7 mouse cellular contexts compared by ENCODE assay signal in genomic region chr14:118088437-118089207, GRCm38 (mm10). TPM values are rescaled to one million over a fixed set of nuclear protein-coding genes. Genes with fewer than 3 reads are reported as not detected.
DNase-seq lines count a peak whose midpoint lies in the region; ATAC-seq and TF ChIP-seq lines count a peak whose summit lies in the region.

No protein-coding gene starts in this region.

- peak overlapping the region; percentile 70 for H3K9ac ChIP-seq in embryonic facial prominence, embryonic 14.5 days (ENCODE audit: low read depth, low read length)
- peak overlapping the region; percentile 75 for H3K9ac ChIP-seq in hindbrain, embryonic 13.5 days
- peak overlapping the region; percentile 79 for H3K9ac ChIP-seq in stomach, embryonic 16.5 days (ENCODE audit: low read length)

- H3K4me2 ChIP-seq in embryonic facial prominence, embryonic 14.5 days (ENCODE audit: low read depth, low read length), result peak overlapping the region; percentile 78
- H3K4me2 ChIP-seq in hindbrain, embryonic 13.5 days, result peak overlapping the region; percentile 67
- peak overlapping the region; percentile 52 for H3K4me2 ChIP-seq in stomach, embryonic 16.5 days (ENCODE audit: low read depth, low read length)

- 0 out of 2 replicates have a peak, but pooled peaks cover 2% of the 10 kb centered on the region for H3K4me1 ChIP-seq in thymus, adult 2 months (replicated peaks; ENCODE audit: control insufficient read depth, insufficient read depth, low read length)
- peaks cover 5% of the 10 kb centered on the region; the same call in 1 of the 2 replicates for H3K4me1 ChIP-seq in embryonic facial prominence, embryonic 14.5 days (ENCODE audit: control insufficient read depth, insufficient read depth, low read length)
- peaks cover 23% of the 10 kb centered on the region for H3K4me1 ChIP-seq in hindbrain, embryonic 13.5 days (replicated peaks)
- peaks cover 2% of the 10 kb centered on the region; the same call in 1 of the 2 replicates for H3K4me1 ChIP-seq in stomach, embryonic 16.5 days (ENCODE audit: control insufficient read depth, insufficient read depth, low read length)

- H3K36me3 ChIP-seq in thymus, adult 2 months (ENCODE audit: control insufficient read depth, insufficient read depth, low read length), result no peaks in the 10 kb centered on the region
- no peaks in the 10 kb centered on the region for H3K36me3 ChIP-seq in embryonic facial prominence, embryonic 14.5 days (ENCODE audit: control insufficient read depth, insufficient read depth, low read length)
- no peaks in the 10 kb centered on the region for H3K36me3 ChIP-seq in hindbrain, embryonic 13.5 days
- no peaks in the 10 kb centered on the region for H3K36me3 ChIP-seq in stomach, embryonic 16.5 days (ENCODE audit: control insufficient read depth, insufficient read depth, low read length)

- ATAC-seq in embryonic facial prominence, embryonic 14.5 days (ENCODE audit: low read depth), result peak; percentile 49
- peak; percentile 55 for ATAC-seq in hindbrain, embryonic 13.5 days (ENCODE audit: low FRiP score)
- ATAC-seq in stomach, embryonic 16.5 days (ENCODE audit: insufficient read depth, low FRiP score), result peak; percentile 73; the same call in 1 of the 2 replicates

- DNase-seq in thymus, adult 2 months, result no peak
- no peak for DNase-seq in thymus, postnatal 36 days
- peak; percentile 56 for DNase-seq in embryonic facial prominence, embryonic 14.5 days (ENCODE audit: low spot score)
- DNase-seq in lung, postnatal 10 days, result peak; percentile 49
- no peak for DNase-seq in spleen, adult 18-20 months

- no peaks in the 10 kb centered on the region for H3K27me3 ChIP-seq in thymus, adult 2 months (ENCODE audit: control insufficient read depth, insufficient read depth, low read length)
- no peaks in the 10 kb centered on the region for H3K27me3 ChIP-seq in embryonic facial prominence, embryonic 14.5 days (replicated peaks; ENCODE audit: control insufficient read depth, insufficient read depth, low read length)
- no peaks in the 10 kb centered on the region for H3K27me3 ChIP-seq in hindbrain, embryonic 13.5 days
- no peaks in the 10 kb centered on the region for H3K27me3 ChIP-seq in stomach, embryonic 16.5 days (ENCODE audit: control insufficient read depth, insufficient read depth, low read length)

- TF ChIP-seq POLR2A in thymus, adult 2 months (IDR thresholded peaks at IDR 0.05; ENCODE audit: control insufficient read depth, extremely low read depth, insufficient read depth, low read length, poor library complexity), result no peak

- H3K27ac ChIP-seq in thymus, adult 2 months (ENCODE audit: control insufficient read depth, insufficient read depth, low read length), result no peak overlapping the region
- H3K27ac ChIP-seq in embryonic facial prominence, embryonic 14.5 days (replicated peaks; ENCODE audit: low read depth, low read length), result peak overlapping the region; percentile 74
- peak overlapping the region; percentile 77 for H3K27ac ChIP-seq in hindbrain, embryonic 13.5 days
- peak overlapping the region; percentile 90 for H3K27ac ChIP-seq in stomach, embryonic 16.5 days (ENCODE audit: low read length)

- 8% methylated on average over 22 of the region's 22 CpGs for WGBS in thymus, adult 2 months
- WGBS in embryonic facial prominence, embryonic 14.5 days, result 8% methylated on average over 22 of the region's 22 CpGs
- WGBS in hindbrain, embryonic 13.5 days, result 6% methylated on average over 22 of the region's 22 CpGs
- WGBS in stomach, embryonic 16.5 days, result 9% methylated on average over 22 of the region's 22 CpGs

- no peaks in the 10 kb centered on the region for H3K9me3 ChIP-seq in embryonic facial prominence, embryonic 14.5 days (ENCODE audit: control insufficient read depth, low read length)
- H3K9me3 ChIP-seq in hindbrain, embryonic 13.5 days, result no peaks in the 10 kb centered on the region
- H3K9me3 ChIP-seq in stomach, embryonic 16.5 days (replicated peaks; ENCODE audit: control insufficient read depth, low read length), result no peaks in the 10 kb centered on the region

- TF ChIP-seq CTCF in thymus, adult 2 months (IDR thresholded peaks at IDR 0.05; ENCODE audit: borderline replicate concordance, control insufficient read depth, extremely low read depth, insufficient read depth, low read length, poor library complexity), result no peak

- H3K4me3 ChIP-seq in thymus, adult 2 months (ENCODE audit: control insufficient read depth, insufficient read depth, low read length), result peak overlapping the region; percentile 96
- H3K4me3 ChIP-seq in embryonic facial prominence, embryonic 14.5 days (ENCODE audit: low read depth, low read length), result peak overlapping the region; percentile 57
- peak overlapping the region; percentile 60 for H3K4me3 ChIP-seq in hindbrain, embryonic 13.5 days
- peak overlapping the region; percentile 71 for H3K4me3 ChIP-seq in stomach, embryonic 16.5 days (replicated peaks; ENCODE audit: low read length)

RNA-seq across cellular contexts. Expression of gene Dct, which starts 36.6 kb away (rescaled TPM):
- polyA plus RNA-seq in thymus, adult 2 months (2012; rRNA removed), result 0.15 and 0.23 TPM in 2 replicates
- polyA plus RNA-seq in embryonic facial prominence, embryonic 14.5 days (2014; fragmentation: Nextera tagmentation; extraction: Ambion mirVana), result 9.1 and 10.9 TPM in 2 replicates
- 0.89 and 1.1 TPM in 2 replicates for polyA plus RNA-seq in hindbrain, embryonic 13.5 days (2015; fragmentation: Nextera tagmentation; extraction: Ambion mirVana)
- 1.0 and 1.2 TPM in 2 replicates for polyA plus RNA-seq in stomach, embryonic 16.5 days (2015; fragmentation: Nextera tagmentation; extraction: Ambion mirVana)

RNA-seq across cellular contexts. Expression of gene Tgds, which starts 43.9 kb away (rescaled TPM):
- 13.2 and 13.7 TPM in 2 replicates for polyA plus RNA-seq in thymus, adult 2 months (2012; rRNA removed)
- polyA plus RNA-seq in embryonic facial prominence, embryonic 14.5 days (2014; fragmentation: Nextera tagmentation; extraction: Ambion mirVana), result 38.3 and 42.0 TPM in 2 replicates
- polyA plus RNA-seq in hindbrain, embryonic 13.5 days (2015; fragmentation: Nextera tagmentation; extraction: Ambion mirVana), result 19.6 and 21.3 TPM in 2 replicates
- 33.0 and 34.3 TPM in 2 replicates for polyA plus RNA-seq in stomach, embryonic 16.5 days (2015; fragmentation: Nextera tagmentation; extraction: Ambion mirVana)

RNA-seq across cellular contexts. Expression of gene Gpr180, which starts 48.3 kb away (rescaled TPM):
- 19.2 and 21.9 TPM in 2 replicates for polyA plus RNA-seq in thymus, adult 2 months (2012; rRNA removed)
- polyA plus RNA-seq in embryonic facial prominence, embryonic 14.5 days (2014; fragmentation: Nextera tagmentation; extraction: Ambion mirVana), result 91.1 and 92.9 TPM in 2 replicates
- polyA plus RNA-seq in hindbrain, embryonic 13.5 days (2015; fragmentation: Nextera tagmentation; extraction: Ambion mirVana), result 36.2 and 39.8 TPM in 2 replicates
- polyA plus RNA-seq in stomach, embryonic 16.5 days (2015; fragmentation: Nextera tagmentation; extraction: Ambion mirVana), result 50.1 and 55.3 TPM in 2 replicates

Comparison
In these comparisons a context has a peak if more than half of its experiments do, and no peak if none do; other contexts are left out.
1. DNase-seq: peak in embryonic facial prominence, embryonic 14.5 days (single experiment) and lung, postnatal 10 days (single experiment); none in thymus, adult 2 months (single experiment), thymus, postnatal 36 days (0 of 2) and spleen, adult 18-20 months (0 of 2).
2. Peak in every context shown above with its lines, with median percentiles within 50 percentile points of each other: H3K4me3 ChIP-seq, ATAC-seq, H3K4me2 ChIP-seq and H3K9ac ChIP-seq.